23 mouse cellular contexts compared by ENCODE assay signal in genomic region chr10:89253799-89254198, GRCm38 (mm10).
A peak's percentile ranks its signal among the peaks of the same experiment; 100 is the strongest.
DNase-seq lines count a peak whose midpoint lies in the region; TF ChIP-seq lines count a peak whose summit lies in the region.
"Had no signal": no experiment of that assay in that cellular context is flagged by ENCODE, and none has a peak within 500 bp of the region (broad histone marks: within the 10 kb centered on the region; RNA-seq: fewer than 3 reads in every experiment).

No protein-coding gene starts in this region.

- no peak for DNase-seq in layer of hippocampus, adult 2 months (ENCODE audit: low spot score in 2 of 2)
- no peak for DNase-seq in layer of hippocampus, postnatal 25 days (ENCODE audit: extremely low spot score in 1 of 2, low spot score in 1 of 2)
- DNase-seq in right cerebral cortex, adult 18-20 months, result peak; percentile 18
- DNase-seq in right cerebral cortex, adult 2 months (ENCODE audit: low spot score in 2 of 2), result no peak
- DNase-seq in mesoderm, embryonic 11.5 days (ENCODE audit: low read depth, low spot score), result peak; percentile 17
- no peak for DNase-seq in urinary bladder, adult 2 months (ENCODE audit: low spot score)
- DNase-seq: adrenal gland, postnatal 10 days; adrenal gland, postnatal 36 days; B cell, adult 2 months; cerebellum, adult 11 months; cerebellum, adult 2 months; cerebellum, adult 9-11 months; cerebellum, postnatal 25 days; gastrocnemius, postnatal 25 days; heart, adult 18-20 months; heart, postnatal 10 days; heart, postnatal 36 days had no signal

- peak overlapping the region; percentile 86 for H3K27ac ChIP-seq in layer of hippocampus, adult 2 months
- H3K27ac ChIP-seq: forebrain, embryonic 10.5 days; forebrain, embryonic 13.5 days; heart, embryonic 15.5 days; hindbrain, embryonic 10.5 days; hindbrain, embryonic 13.5 days had no signal

- H3K4me3 ChIP-seq in layer of hippocampus, adult 2 months, result no peak overlapping the region
- H3K4me3 ChIP-seq: forebrain, embryonic 10.5 days; forebrain, embryonic 13.5 days; heart, embryonic 12.5 days; heart, embryonic 15.5 days; hindbrain, embryonic 10.5 days; hindbrain, embryonic 13.5 days had no signal

- TF ChIP-seq CTCF in layer of hippocampus, adult 2 months (conservative IDR thresholded peaks at IDR 0.05), result no peak

Comparison
In these comparisons a context has a peak if more than half of its experiments do, and no peak if none do; other contexts are left out.
1. DNase-seq: peak in right cerebral cortex, adult 18-20 months (single experiment) and mesoderm, embryonic 11.5 days (single experiment); none in layer of hippocampus, adult 2 months (0 of 2), layer of hippocampus, postnatal 25 days (0 of 2), right cerebral cortex, adult 2 months (0 of 2) and urinary bladder, adult 2 months (single experiment).